Mouse (Mus musculus) right cerebral cortex, adult 18-20 months (tissue): ENCODE measurements at regions not wholly inside any gene's neighbourhood (a gene's known extent, or its start where the extent isn't known, plus 50 kb on each side); places are given as distances from the start of the nearest gene placed in this dataset.
"Not testable (repeated sequence)": the region's sequence is repeated elsewhere in the genome, so short reads cannot be mapped to it uniquely, and the experiment has no call there.

ENCODE experiments used
- DNase-seq: peaks from one replicate; pipeline ENCODE4 v3.0.0; 2022; ENCODE audit warnings: mixed read lengths

- no peak for DNase-seq
Observed at GRCm38 (mm10) chr16:55514448-55515200, 216.8 kb upstream of the Zpld1 start.

- no peak for DNase-seq
Observed at GRCm38 (mm10) chr16:55504796-55505413, 207.1 kb upstream of the Zpld1 start.

- DNase-seq, result no peak
Observed at GRCm38 (mm10) chr16:55504274-55504673, 206.5 kb upstream of the Zpld1 start.

GRCm38 (mm10) chr16:55503273-55503672 is 205.5 kb upstream of the Zpld1 start:
- no peak for DNase-seq

GRCm38 (mm10) chr16:55499831-55500230 is 202.0 kb upstream of the Zpld1 start:
- not testable (repeated sequence) for DNase-seq

- no peak for DNase-seq
Observed at GRCm38 (mm10) chr16:55495051-55495450, 197.3 kb upstream of the Zpld1 start.

GRCm38 (mm10) chr16:55494162-55494561 is 196.4 kb upstream of the Zpld1 start:
- DNase-seq, result no peak

GRCm38 (mm10) chr16:55492111-55492510 is 194.3 kb upstream of the Zpld1 start:
- no peak for DNase-seq

GRCm38 (mm10) chr16:55484391-55484790 is 186.6 kb upstream of the Zpld1 start:
- no peak for DNase-seq

GRCm38 (mm10) chr16:55480745-55481144 is 183.0 kb upstream of the Zpld1 start:
- no peak for DNase-seq

- peak; percentile 6 for DNase-seq
Observed at GRCm38 (mm10) chr16:55480304-55480703, 182.5 kb upstream of the Zpld1 start.

- peak; percentile 53 for DNase-seq
Observed at GRCm38 (mm10) chr16:55476544-55477208, 178.9 kb upstream of the Zpld1 start.

GRCm38 (mm10) chr16:55474950-55475525 is 177.3 kb upstream of the Zpld1 start:
- DNase-seq, result no peak

- no peak for DNase-seq
Observed at GRCm38 (mm10) chr16:55471396-55471795, 173.6 kb upstream of the Zpld1 start.

GRCm38 (mm10) chr16:55470721-55471120 is 172.9 kb upstream of the Zpld1 start:
- no peak for DNase-seq

GRCm38 (mm10) chr16:55469703-55470102 is 171.9 kb upstream of the Zpld1 start:
- no peak for DNase-seq

GRCm38 (mm10) chr16:55468833-55469458 is 171.2 kb upstream of the Zpld1 start:
- DNase-seq, result peak; percentile 90

- no peak for DNase-seq
Observed at GRCm38 (mm10) chr16:55460519-55460918, 162.7 kb upstream of the Zpld1 start.

GRCm38 (mm10) chr16:55447581-55447980 is 149.8 kb upstream of the Zpld1 start:
- no peak for DNase-seq

- DNase-seq, result no peak
Observed at GRCm38 (mm10) chr16:55442821-55443581, 145.2 kb upstream of the Zpld1 start.

- peak; percentile 21 for DNase-seq
Observed at GRCm38 (mm10) chr16:55435139-55435968, 137.6 kb upstream of the Zpld1 start.
